Mouse (Mus musculus) hindbrain, embryonic 14.5 days (tissue): Measurements from ENCODE around the gene Phlda3. TPM values are rescaled to one million over a fixed set of nuclear protein-coding genes. Genes with fewer than 3 reads are reported as not detected.
A peak's percentile ranks its signal among the peaks of the same experiment; 100 is the strongest.

Experiments
- ATAC-seq: fragments of 200-750 bp; cut with Nextera tagmentation; 2 replicates; pipeline ENCODE4 v1.8.0; 2017; ENCODE audit warnings: moderate number of reproducible peaks, mild to moderate bottlenecking, moderate TSS enrichment, moderate library complexity; ENCODE audit not compliant: low FRiP score
- DNase-seq: peaks from one replicate; pipeline ENCODE4 v3.0.0-alpha.2; 2015; ENCODE audit warnings: low spot score
- H3K27ac ChIP-seq: fragments of 300-500 bp; sonication (generic); 2 replicates; pipeline ENCODE4 v1.5.1; 2014; ENCODE audit warnings: mild to moderate bottlenecking, moderate library complexity
- H3K27me3 ChIP-seq: fragments of 300-500 bp; sonication (generic); 2 replicates; pipeline ENCODE4 v1.6.1; 2014; ENCODE audit warnings: mild to moderate bottlenecking, low read length, mixed read lengths; ENCODE audit not compliant: control insufficient read depth, insufficient read depth
- H3K36me3 ChIP-seq: fragments of 300-500 bp; sonication (generic); replicated peaks from 2 replicates; pipeline ENCODE4 v1.6.1; 2014; ENCODE audit not compliant: control insufficient read depth, insufficient read depth
- H3K4me1 ChIP-seq: fragments of 300-500 bp; sonication (generic); replicated peaks from 2 replicates; pipeline ENCODE4 v1.6.1; 2014; ENCODE audit warnings: antibody characterized with exemption, low read length, mixed read lengths; ENCODE audit not compliant: control insufficient read depth, insufficient read depth
- H3K4me2 ChIP-seq: fragments of 300-500 bp; sonication (generic); replicated peaks from 2 replicates; pipeline ENCODE4 v1.6.1; 2014; ENCODE audit warnings: mild to moderate bottlenecking, moderate library complexity
- H3K4me3 ChIP-seq: fragments of 300-500 bp; sonication (generic); replicated peaks from 2 replicates; pipeline ENCODE4 v1.5.1; 2014; ENCODE audit warnings: mild to moderate bottlenecking, low read length
- H3K9ac ChIP-seq: fragments of 300-500 bp; sonication (generic); 2 replicates; pipeline ENCODE4 v1.6.1; 2014
- H3K9me3 ChIP-seq: fragments of 300-500 bp; sonication (generic); 2 replicates; pipeline ENCODE4 v1.6.1; 2016; ENCODE audit warnings: low read length; ENCODE audit not compliant: control insufficient read depth
- WGBS: fragments of 180-500 bp; shearing (Covaris S2); extraction: QIAGEN DNeasy Blood & Tissue Kit; methylation state at CpG from one replicate; pipeline ENCODE4 v1.1.7; 2014; 5-methylcytosine and 5-hydroxymethylcytosine counted together
- polyA plus RNA-seq: library from polyadenylated mRNA; unstranded; fragments of >200 nt; fragmentation: Nextera tagmentation; extraction: Ambion mirVana; gene quantifications from 2 replicates; pipeline ENCODE4 v1.2.1, GENCODE M21; 2014

The Phlda3 gene
- polyA plus RNA-seq, 1 experiment from 2014 or later = 38.5 TPM

DNA sequence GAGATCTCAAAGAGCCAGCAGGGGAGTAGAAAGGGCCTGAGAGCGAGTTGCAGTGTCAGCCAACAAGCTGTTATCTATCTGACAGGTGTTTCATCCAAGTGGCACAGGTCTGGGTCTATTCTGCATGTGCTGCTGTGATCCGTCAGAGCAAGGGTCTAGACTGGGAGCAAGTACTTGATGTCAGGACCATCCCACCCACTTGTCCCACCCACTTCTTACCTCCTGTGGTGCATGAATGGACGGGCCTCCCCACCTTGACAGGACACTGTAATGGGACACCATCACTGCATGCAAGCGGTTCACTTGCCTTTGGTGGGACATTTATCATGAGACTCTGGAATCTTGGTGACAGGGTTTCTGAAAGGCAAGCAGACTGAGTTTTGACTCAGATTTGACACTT, 36.1 kb upstream of the Phlda3 start:
- Histone ChIP-seq H3K27me3 (no peaks in the 10 kb centered on the region), H3K36me3 (no peaks in the 10 kb centered on the region), H3K4me3 (peak overlapping the region; percentile 44), H3K9ac (no peak overlapping the region), H3K4me2 (peak overlapping the region; percentile 96), H3K27ac (no peak overlapping the region), H3K9me3 (no peaks in the 10 kb centered on the region), H3K4me1 (peaks cover 33% of the 10 kb centered on the region)
- DNase-seq (no peak), ATAC-seq (no peak)
- WGBS = 22% methylated on average over 4 of the region's 4 CpGs

DNA sequence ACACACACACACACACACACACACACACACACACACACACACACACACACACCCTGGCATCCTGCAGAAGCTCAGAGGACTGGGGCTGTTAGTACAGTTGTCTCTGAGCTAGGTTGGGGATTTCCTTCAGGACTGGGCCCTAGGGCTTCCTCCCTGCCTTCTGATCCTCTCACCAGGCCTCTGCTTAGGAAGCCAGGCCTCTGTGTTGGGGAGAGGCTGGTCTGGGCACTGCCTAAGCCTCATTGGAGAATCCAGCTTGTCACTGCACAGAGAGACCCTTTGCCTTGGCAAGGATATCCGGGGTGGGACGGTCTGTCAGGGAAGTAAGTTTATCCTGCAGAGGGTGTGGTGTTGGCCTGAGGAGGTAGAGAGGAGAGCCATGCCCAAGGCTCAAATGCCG, 35.6 kb upstream of the Phlda3 start:
- peaks cover 34% of the 10 kb centered on the region for H3K4me1 ChIP-seq
- WGBS = 56% methylated on average over 3 of the region's 3 CpGs
- DNase-seq (no peak), ATAC-seq (no peak)
- no peaks in the 10 kb centered on the region for H3K9me3 ChIP-seq
- no peaks in the 10 kb centered on the region for H3K27me3 ChIP-seq
- no peaks in the 10 kb centered on the region for H3K36me3 ChIP-seq
- H3K27ac ChIP-seq = no peak overlapping the region
- H3K4me3 ChIP-seq = no peak overlapping the region
- H3K4me2 ChIP-seq = peak overlapping the region; percentile 96; the same call in 1 of the 2 replicates
- no peak overlapping the region for H3K9ac ChIP-seq

DNA sequence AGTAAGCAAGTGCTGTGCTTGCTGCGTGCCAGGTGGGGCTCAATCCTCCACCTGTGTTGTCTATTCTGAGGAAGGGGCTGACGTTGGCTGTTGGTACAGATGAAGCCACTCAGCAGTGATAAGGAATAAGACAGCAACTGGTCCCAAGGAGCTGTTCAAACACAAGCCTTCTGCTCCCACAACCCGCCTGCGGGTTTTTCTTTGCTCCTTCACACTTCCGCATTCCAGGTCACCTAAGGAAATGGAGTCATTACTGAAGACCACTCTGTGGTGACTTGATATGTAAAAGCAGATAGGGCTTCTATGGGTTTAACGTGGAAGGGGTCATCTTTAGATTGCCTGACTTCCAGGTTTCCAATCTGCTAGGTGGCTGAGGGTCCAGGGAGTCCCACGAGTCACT, 34.5 kb upstream of the Phlda3 start:
- H3K9me3 ChIP-seq = no peaks in the 10 kb centered on the region
- no peaks in the 10 kb centered on the region for H3K27me3 ChIP-seq
- no peak overlapping the region for H3K27ac ChIP-seq
- no peaks in the 10 kb centered on the region for H3K36me3 ChIP-seq
- WGBS = 73% methylated on average over 7 of the region's 7 CpGs
- no peak overlapping the region for H3K4me2 ChIP-seq
- H3K9ac ChIP-seq = no peak overlapping the region
- no peak for DNase-seq
- H3K4me3 ChIP-seq = no peak overlapping the region
- ATAC-seq = no peak
- H3K4me1 ChIP-seq = peaks cover 36% of the 10 kb centered on the region

DNA sequence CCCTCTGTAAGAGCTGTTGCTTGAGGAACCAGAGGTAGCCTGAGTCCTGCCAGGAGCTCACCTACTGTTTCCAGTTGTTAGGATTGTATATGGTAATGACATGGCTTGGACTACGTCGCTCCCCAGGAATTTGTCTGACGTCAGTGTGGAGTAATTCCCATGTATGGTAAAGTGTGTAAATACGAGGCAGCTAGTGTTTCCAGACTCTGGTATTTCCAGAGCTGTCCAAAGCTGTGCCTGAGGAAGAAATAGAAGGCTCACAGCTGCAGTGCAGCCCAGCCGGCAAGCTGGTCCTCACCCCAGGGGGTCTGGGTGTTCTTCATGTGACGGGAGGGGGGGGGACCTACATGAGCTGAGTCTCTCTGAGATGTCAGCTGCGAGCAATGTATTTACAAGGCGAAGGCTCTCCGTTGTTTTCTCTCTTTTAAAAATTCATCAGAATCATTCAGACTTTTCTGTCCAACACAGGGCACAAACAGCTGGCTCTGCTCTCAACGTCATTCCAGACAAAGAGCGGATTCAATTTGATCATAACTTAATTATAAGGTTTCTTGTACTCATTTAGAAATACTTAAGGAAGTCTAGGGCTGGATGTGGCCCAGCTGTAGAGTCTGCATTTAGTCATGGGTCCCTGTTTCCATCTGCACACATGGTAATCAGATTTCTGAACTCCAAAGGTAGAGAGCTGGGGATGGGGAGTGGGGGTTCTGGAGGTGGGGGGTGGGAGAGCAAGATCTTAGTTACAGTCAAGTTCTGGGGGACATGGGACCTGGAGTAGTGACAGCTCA, 33.8 kb upstream of the Phlda3 start:
- H3K9me3 ChIP-seq = no peaks in the 10 kb centered on the region
- H3K4me1 ChIP-seq = peaks cover 36% of the 10 kb centered on the region
- no peak overlapping the region for H3K4me2 ChIP-seq
- H3K27ac ChIP-seq = no peak overlapping the region
- H3K27me3 ChIP-seq = no peaks in the 10 kb centered on the region
- H3K36me3 ChIP-seq = no peaks in the 10 kb centered on the region
- no peak overlapping the region for H3K4me3 ChIP-seq
- H3K9ac ChIP-seq = no peak overlapping the region
- no peak for DNase-seq
- 40% methylated on average over 11 of the region's 11 CpGs for WGBS
- no peak for ATAC-seq

DNA sequence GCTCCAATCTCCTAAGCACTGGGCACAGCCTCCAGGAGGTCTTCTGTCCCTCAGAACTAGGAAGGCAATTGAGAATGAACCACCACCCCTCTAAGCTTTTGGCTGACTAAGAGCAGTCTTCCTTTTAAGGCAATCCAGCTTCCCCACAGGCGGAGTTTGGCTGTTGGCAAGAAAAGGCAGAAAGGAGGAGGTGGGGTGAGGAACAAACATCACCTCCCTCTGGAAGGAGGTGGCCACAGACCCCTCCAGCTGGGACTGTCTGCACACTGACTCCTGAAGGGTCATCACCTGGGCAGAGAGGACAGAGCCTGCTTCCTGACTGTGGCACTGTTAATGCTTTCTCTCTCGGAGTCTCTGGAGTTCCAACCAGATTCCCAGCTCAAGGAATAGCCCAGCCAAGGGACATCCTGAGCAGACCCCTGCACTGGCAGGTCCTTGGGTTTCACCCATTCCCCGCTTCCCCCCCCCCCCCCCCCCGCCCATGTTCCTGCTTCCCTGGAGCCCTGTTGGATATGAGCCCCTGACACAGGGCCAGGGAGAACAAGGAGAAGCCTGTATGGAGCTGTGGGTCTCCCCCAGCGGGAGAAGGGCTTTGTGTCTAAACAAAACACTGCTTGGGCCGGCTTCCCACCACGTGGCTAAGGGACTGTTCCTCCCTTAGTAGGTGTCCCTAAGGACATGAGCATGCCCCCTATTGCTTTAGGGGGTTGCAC, 31.5 kb upstream of the Phlda3 start:
- H3K4me3 ChIP-seq = no peak overlapping the region
- peaks cover 34% of the 10 kb centered on the region for H3K4me1 ChIP-seq
- WGBS = 29% methylated on average over 6 of the region's 7 CpGs
- ATAC-seq (peak; percentile 71; the same call in 1 of the 2 replicates), DNase-seq (no peak)
- no peak overlapping the region for H3K9ac ChIP-seq
- H3K9me3 ChIP-seq = no peaks in the 10 kb centered on the region
- no peaks in the 10 kb centered on the region for H3K36me3 ChIP-seq
- no peak overlapping the region for H3K27ac ChIP-seq
- no peaks in the 10 kb centered on the region for H3K27me3 ChIP-seq
- no peak overlapping the region for H3K4me2 ChIP-seq

DNA sequence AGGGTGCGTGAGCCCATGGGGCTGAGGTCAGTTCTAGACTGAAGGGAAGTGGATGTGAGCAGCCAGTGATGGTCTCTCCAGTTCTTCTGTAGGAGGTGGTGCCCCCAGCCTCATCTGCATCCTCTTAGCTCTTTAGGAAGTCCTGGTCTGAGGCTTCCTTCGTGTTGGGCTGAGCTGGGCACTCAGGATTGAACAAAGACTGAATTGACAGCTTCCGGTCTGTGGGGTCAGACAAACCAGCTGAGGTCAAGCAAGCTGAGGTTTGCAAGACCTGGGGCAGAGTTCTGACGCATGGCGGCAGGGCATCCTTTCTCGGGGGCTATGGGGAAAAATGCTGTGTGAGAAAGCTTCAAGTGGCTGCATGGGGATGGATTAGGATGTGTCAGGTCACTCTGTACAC, 30.5 kb upstream of the Phlda3 start:
- no peak overlapping the region for H3K4me3 ChIP-seq
- DNase-seq (no peak), ATAC-seq (no peak)
- H3K9me3 ChIP-seq = no peaks in the 10 kb centered on the region
- peaks cover 28% of the 10 kb centered on the region for H3K4me1 ChIP-seq
- no peak overlapping the region for H3K27ac ChIP-seq
- 33% methylated on average over 6 of the region's 6 CpGs for WGBS
- no peak overlapping the region for H3K4me2 ChIP-seq
- H3K9ac ChIP-seq = no peak overlapping the region
- no peaks in the 10 kb centered on the region for H3K27me3 ChIP-seq
- no peaks in the 10 kb centered on the region for H3K36me3 ChIP-seq

DNA sequence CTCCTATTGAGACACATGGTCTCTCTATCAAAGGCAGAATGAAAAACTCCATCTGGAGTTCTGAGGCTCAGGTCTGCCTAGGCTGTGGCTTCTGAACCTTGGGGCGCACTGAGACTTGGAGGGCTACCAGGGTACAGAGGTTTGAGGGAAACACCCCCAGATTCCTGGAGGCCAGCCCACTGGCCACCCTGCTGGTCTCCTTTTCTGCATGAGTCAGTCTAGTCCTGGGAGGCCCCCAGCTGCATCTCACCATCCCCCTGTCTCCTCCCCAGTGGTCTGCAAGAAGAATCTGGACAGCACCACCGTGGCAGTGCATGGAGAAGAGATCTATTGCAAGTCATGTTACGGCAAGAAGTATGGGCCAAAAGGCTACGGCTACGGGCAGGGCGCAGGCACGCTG, 20.9 kb upstream of the Phlda3 start:
- DNase-seq = no peak
- Histone ChIP-seq H3K4me2 (no peak overlapping the region), H3K27me3 (no peaks in the 10 kb centered on the region), H3K27ac (no peak overlapping the region), H3K4me3 (no peak overlapping the region), H3K36me3 (no peaks in the 10 kb centered on the region), H3K9me3 (no peaks in the 10 kb centered on the region), H3K4me1 (peaks cover 9% of the 10 kb centered on the region), H3K9ac (no peak overlapping the region)
- ATAC-seq = no peak
- WGBS = 85% methylated on average over 7 of the region's 7 CpGs

DNA sequence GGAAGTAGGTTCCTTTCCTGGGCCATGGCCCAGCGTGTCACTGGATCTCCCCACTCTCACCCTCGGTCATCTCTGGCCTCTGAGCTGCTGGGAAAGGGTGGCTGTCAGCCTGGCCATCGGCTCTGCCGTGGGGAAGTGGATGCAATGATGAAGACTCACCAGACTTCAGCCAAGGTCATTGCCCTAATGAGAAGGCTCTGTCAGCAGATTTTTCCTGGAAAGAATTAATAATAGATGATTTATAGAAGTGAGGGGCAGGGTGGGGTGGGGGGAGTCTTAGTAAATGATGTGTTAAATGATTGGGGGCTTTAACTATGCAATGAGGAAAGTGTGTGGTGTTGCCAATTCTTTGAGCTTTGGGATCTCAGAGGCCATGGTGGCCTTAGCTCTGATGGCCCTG, 19.7 kb upstream of the Phlda3 start:
- no peak overlapping the region for H3K9ac ChIP-seq
- H3K4me3 ChIP-seq = no peak overlapping the region
- no peak overlapping the region for H3K4me2 ChIP-seq
- no peak for DNase-seq
- ATAC-seq = no peak
- H3K9me3 ChIP-seq = no peaks in the 10 kb centered on the region
- H3K36me3 ChIP-seq = no peaks in the 10 kb centered on the region
- no peaks in the 10 kb centered on the region for H3K27me3 ChIP-seq
- H3K27ac ChIP-seq = no peak overlapping the region
- H3K4me1 ChIP-seq = peaks cover 2% of the 10 kb centered on the region
- WGBS = 82% methylated on average over 4 of the region's 4 CpGs

DNA sequence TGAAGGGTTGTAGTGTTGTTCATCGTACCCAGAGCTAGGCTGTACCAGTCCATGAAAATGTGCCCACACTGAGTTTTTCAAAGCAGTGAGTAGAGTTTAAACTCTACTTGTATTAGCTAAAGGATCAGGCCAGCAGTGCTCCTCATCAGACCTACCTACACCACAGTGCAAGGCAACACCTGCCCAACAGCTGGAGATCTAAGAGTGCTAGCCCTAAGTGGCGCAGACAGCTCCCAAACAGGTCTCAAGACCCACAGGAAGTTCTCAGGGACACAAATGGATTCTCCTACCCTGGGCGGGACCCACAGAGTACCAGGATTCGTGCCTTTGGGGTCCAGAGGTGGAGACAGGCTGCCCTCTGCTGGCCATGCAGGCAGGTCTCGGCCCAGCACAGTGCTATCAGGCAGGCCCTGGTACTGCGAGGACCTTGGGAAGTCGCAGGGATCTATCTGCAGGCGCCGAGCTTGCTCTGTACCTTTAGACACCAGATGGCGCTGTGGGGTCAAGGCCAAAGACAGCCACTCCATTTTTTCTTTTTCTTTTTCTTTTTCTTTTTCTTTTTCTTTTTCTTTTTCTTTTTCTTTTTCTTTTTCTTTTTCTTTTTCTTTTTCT, 13.1 kb upstream of the Phlda3 start:
- Histone ChIP-seq H3K36me3 (no peaks in the 10 kb centered on the region), H3K4me1 (no peaks in the 10 kb centered on the region), H3K4me2 (no peak overlapping the region), H3K27ac (no peak overlapping the region), H3K27me3 (no peaks in the 10 kb centered on the region), H3K9me3 (no peaks in the 10 kb centered on the region), H3K4me3 (no peak overlapping the region), H3K9ac (no peak overlapping the region)
- ATAC-seq (peak; percentile 98), DNase-seq (peak; percentile 94)
- WGBS = 12% methylated on average over 10 of the region's 10 CpGs
